Mouse (Mus musculus) heart, postnatal 0 days (tissue): Measurements from ENCODE around the gene Creld2.

Experiments
- CTCF ChIP-seq: IDR thresholded peaks from 2 replicates; pipeline ENCODE4 v1.5.1; 2016; ENCODE audit warnings: antibody characterized with exemption, control low read depth, low read depth
- EP300 ChIP-seq: IDR thresholded peaks from 2 replicates; pipeline ENCODE4 v1.6.1; 2016; ENCODE audit warnings: antibody characterized with exemption, low read depth

GRCm38 (mm10) chr15:88828800-88829705, 9.6 kb downstream of the Creld2 start:
- TF ChIP-seq CTCF = peak; percentile 95
- no peak for TF ChIP-seq EP300
